Comparison of ENCODE assay signal across 8 mouse cellular contexts in genomic region chr10:80047041-80047565, GRCm38 (mm10). TPM values are rescaled to one million over a fixed set of nuclear protein-coding genes. Genes with fewer than 3 reads are reported as not detected.
DNase-seq lines count a peak whose midpoint lies in the region; ATAC-seq lines count a peak whose summit lies in the region.

Gene Gpx4 (plus strand): TSS chr10:80047166.

- no peak for DNase-seq in left cerebral cortex, adult 18-20 months (ENCODE audit: low spot score in 2 of 2)
- DNase-seq in left cerebral cortex, adult 11 months (ENCODE audit: low spot score) = no peak
- no peak for DNase-seq in heart, embryonic 10.5 days (ENCODE audit: low spot score)
- peak; percentile 40 to 59 for DNase-seq in kidney, postnatal 4 days
- no peak for DNase-seq in midbrain, embryonic 11.5 days (ENCODE audit: low spot score, missing footprints)
- no peak for DNase-seq in Muller cell, postnatal 12 days (ENCODE audit: inconsistent ontology term)
- no peak for DNase-seq in cerebellum, postnatal 10 days

- no peak within 1 kb of the TSS; the same call in 1 of the 2 replicates for H3K4me3 ChIP-seq in heart, embryonic 10.5 days
- no peak within 1 kb of the TSS for H3K4me3 ChIP-seq in midbrain, embryonic 11.5 days (ENCODE audit: low read depth, low read length)

- no peaks in the 10 kb centered on the region for H3K27me3 ChIP-seq in heart, embryonic 10.5 days (ENCODE audit: insufficient read depth, poor library complexity, severe bottlenecking)
- no peaks in the 10 kb centered on the region for H3K27me3 ChIP-seq in midbrain, embryonic 11.5 days (ENCODE audit: control insufficient read depth, insufficient read depth, low read length)

- ATAC-seq in common myeloid progenitor, adult 5-6 weeks (replicated peaks; ENCODE audit: low read depth, poor library complexity, severe bottlenecking) = no peak
- no peak for ATAC-seq in midbrain, embryonic 11.5 days (ENCODE audit: low FRiP score)

- H3K9ac ChIP-seq in midbrain, embryonic 11.5 days (ENCODE audit: low read length) = peak within 1 kb of the TSS; percentile 36; the same call in 1 of the 2 replicates

- peak within 1 kb of the TSS; percentile 76 for H3K27ac ChIP-seq in heart, embryonic 10.5 days
- H3K27ac ChIP-seq in midbrain, embryonic 11.5 days (ENCODE audit: low read depth, low read length) = no peak within 1 kb of the TSS

- WGBS in heart, embryonic 10.5 days = 55% methylated on average over 9 of the region's 9 CpGs
- WGBS in midbrain, embryonic 11.5 days = 38% methylated on average over 9 of the region's 9 CpGs

- H3K4me2 ChIP-seq in midbrain, embryonic 11.5 days = no peak within 1 kb of the TSS

- peaks cover 45% of the 10 kb centered on the region for H3K4me1 ChIP-seq in heart, embryonic 10.5 days
- H3K4me1 ChIP-seq in midbrain, embryonic 11.5 days (ENCODE audit: control insufficient read depth, insufficient read depth, low read length) = peaks cover 34% of the 10 kb centered on the region

- no peaks in the 10 kb centered on the region for H3K36me3 ChIP-seq in heart, embryonic 10.5 days
- H3K36me3 ChIP-seq in midbrain, embryonic 11.5 days (ENCODE audit: control insufficient read depth, insufficient read depth, low read length) = no peaks in the 10 kb centered on the region

- H3K9me3 ChIP-seq in heart, embryonic 10.5 days = no peaks in the 10 kb centered on the region
- no peaks in the 10 kb centered on the region for H3K9me3 ChIP-seq in midbrain, embryonic 11.5 days (ENCODE audit: control insufficient read depth, low read length)

RNA-seq across cellular contexts. Expression of gene Gpx4, which starts in this region (rescaled TPM):
- total RNA-seq in left cerebral cortex, adult 18-20 months (2021) = 100 to 1,000 TPM; 554 to 575 TPM
- total RNA-seq in common myeloid progenitor, adult 5-6 weeks (2017) = 451 and 481 TPM in 2 replicates
- 767 and 797 TPM in 2 replicates for polyA plus RNA-seq in heart, embryonic 10.5 days (2016; fragmentation: Nextera tagmentation; extraction: Ambion mirVana)
- 581 and 594 TPM in 2 replicates for polyA plus RNA-seq in midbrain, embryonic 11.5 days (2014; fragmentation: Nextera tagmentation; extraction: Ambion mirVana)

Comparison
In these comparisons a context has a peak if more than half of its experiments do, and no peak if none do; other contexts are left out.
1. DNase-seq: peak in kidney, postnatal 4 days (2 of 2); none in left cerebral cortex, adult 18-20 months (0 of 2), left cerebral cortex, adult 11 months (single experiment), heart, embryonic 10.5 days (single experiment), midbrain, embryonic 11.5 days (single experiment), Muller cell, postnatal 12 days (single experiment) and cerebellum, postnatal 10 days (0 of 2).